Mouse (Mus musculus): ENCODE measurements around the gene Igsf8.
A peak's percentile ranks its signal among the peaks of the same experiment; 100 is the strongest.

Igsf8 gene

GRCm38 (mm10) chr1:172273386-172273785 lies 11.9 kb downstream of the Igsf8 start:
- DNase-seq (ENCODE audit: low spot score in 2 of 2): no peak

- DNase-seq (ENCODE audit: low spot score in 2 of 2): no peak
Measured at GRCm38 (mm10) chr1:172274116-172274515, 12.7 kb downstream of the Igsf8 start.

GRCm38 (mm10) chr1:172274547-172274946 lies 13.1 kb downstream of the Igsf8 start:
- DNase-seq (ENCODE audit: low spot score in 2 of 2): no peak

- no peak for DNase-seq (ENCODE audit: low spot score in 2 of 2)
Measured at GRCm38 (mm10) chr1:172277172-172277571, 15.7 kb downstream of the Igsf8 start.

- no peak for DNase-seq (ENCODE audit: low spot score in 2 of 2)
Measured at GRCm38 (mm10) chr1:172278328-172278727, 16.9 kb downstream of the Igsf8 start.

- DNase-seq (ENCODE audit: low spot score in 2 of 2): no peak
Measured at GRCm38 (mm10) chr1:172279768-172280509, 18.5 kb downstream of the Igsf8 start.

- peak; percentile 62 to 69 for DNase-seq (ENCODE audit: low spot score in 2 of 2)
Measured at GRCm38 (mm10) chr1:172281522-172282254, 20.2 kb downstream of the Igsf8 start.

GRCm38 (mm10) chr1:172283073-172283472 lies 21.6 kb downstream of the Igsf8 start:
- no peak for DNase-seq (ENCODE audit: low spot score in 2 of 2)

- DNase-seq (ENCODE audit: low spot score in 2 of 2): no peak
Measured at GRCm38 (mm10) chr1:172284221-172284620, 22.8 kb downstream of the Igsf8 start.

- no peak for DNase-seq (ENCODE audit: low spot score in 2 of 2)
Measured at GRCm38 (mm10) chr1:172286740-172287139, 25.3 kb downstream of the Igsf8 start.

- DNase-seq (ENCODE audit: low spot score in 2 of 2): no peak
Measured at GRCm38 (mm10) chr1:172288900-172289616, 27.6 kb downstream of the Igsf8 start.

- DNase-seq (ENCODE audit: low spot score in 2 of 2): no peak
Measured at GRCm38 (mm10) chr1:172289617-172289946, 28.1 kb downstream of the Igsf8 start.

- DNase-seq (ENCODE audit: low spot score in 2 of 2): no peak
Measured at GRCm38 (mm10) chr1:172292880-172293279, 31.4 kb downstream of the Igsf8 start.

GRCm38 (mm10) chr1:172293449-172293848 lies 32.0 kb downstream of the Igsf8 start:
- peak in 1 of 2 experiments; percentile 41 for DNase-seq (ENCODE audit: low spot score in 2 of 2)

GRCm38 (mm10) chr1:172295751-172296197 lies 34.3 kb downstream of the Igsf8 start:
- DNase-seq (ENCODE audit: low spot score in 2 of 2): no peak

- DNase-seq (ENCODE audit: low spot score in 2 of 2): no peak
Measured at GRCm38 (mm10) chr1:172296816-172297510, 35.5 kb downstream of the Igsf8 start.

GRCm38 (mm10) chr1:172297611-172298537 lies 36.4 kb downstream of the Igsf8 start, which contains the start of gene Atp1a2:
TSS of gene Atp1a2 (minus strand) at chr1:172298064.
- peak in 1 of 2 experiments; percentile 73 for DNase-seq (ENCODE audit: low spot score in 2 of 2)

- DNase-seq (ENCODE audit: low spot score in 2 of 2): no peak
Measured at GRCm38 (mm10) chr1:172299528-172299927, 38.1 kb downstream of the Igsf8 start.

GRCm38 (mm10) chr1:172300247-172300646 lies 38.8 kb downstream of the Igsf8 start:
- no peak for DNase-seq (ENCODE audit: low spot score in 2 of 2)

- peak in 1 of 2 experiments; percentile 42 for DNase-seq (ENCODE audit: low spot score in 2 of 2)
Measured at GRCm38 (mm10) chr1:172301180-172301579, 39.7 kb downstream of the Igsf8 start.

- DNase-seq (ENCODE audit: low spot score in 2 of 2): no peak
Measured at GRCm38 (mm10) chr1:172302311-172302710, 40.9 kb downstream of the Igsf8 start.

Data from left cerebral cortex, adult 9 months (tissue).